Mouse (Mus musculus) small intestine, adult 2 months (tissue): Measurements from ENCODE around the gene Trp53rkb. TPM values are rescaled to one million over a fixed set of nuclear protein-coding genes. Genes with fewer than 3 reads are reported as not detected.
"Not testable (repeated sequence)": the region's sequence is repeated elsewhere in the genome, so short reads cannot be mapped to it uniquely, and the experiment has no call there.

Experiments used
- H3K27ac ChIP-seq: fragments of 200-500 bp; 2 replicates; pipeline ENCODE4 v1.5.1; 2012; ENCODE audit warnings: low read depth, low read length, control low read depth, inconsistent platforms; ENCODE audit not compliant: insufficient read depth
- H3K27me3 ChIP-seq: fragments of 200-500 bp; 2 replicates; pipeline ENCODE4 v1.6.1; 2012; ENCODE audit warnings: mild to moderate bottlenecking, moderate library complexity, low read length, inconsistent platforms; ENCODE audit not compliant: control insufficient read depth, insufficient read depth
- H3K36me3 ChIP-seq: fragments of 200-500 bp; 2 replicates; pipeline ENCODE4 v1.6.1; 2012; ENCODE audit warnings: mild to moderate bottlenecking, low read length, control low read depth, inconsistent platforms; ENCODE audit not compliant: control insufficient read depth, insufficient read depth
- H3K4me1 ChIP-seq: fragments of 200-500 bp; 2 replicates; pipeline ENCODE4 v1.6.1; 2012; ENCODE audit warnings: low read length, inconsistent platforms, mixed read lengths; ENCODE audit not compliant: control insufficient read depth, insufficient read depth, insufficient read length
- H3K4me3 ChIP-seq: fragments of 200-500 bp; 2 replicates; pipeline ENCODE4 v1.5.1; 2012; ENCODE audit warnings: low read depth, mild to moderate bottlenecking, control low read depth, inconsistent platforms, low read length, moderate library complexity
- CTCF ChIP-seq: fragments of 200-500 bp; IDR thresholded peaks from 2 replicates; pipeline ENCODE4 v1.5.1; 2012; ENCODE audit warnings: low read depth, mild to moderate bottlenecking, control low read depth, inconsistent platforms, low read length, moderate library complexity, mixed read lengths; ENCODE audit not compliant: insufficient replicate concordance, insufficient read length; ENCODE audit errors: extremely low read depth
- POLR2A ChIP-seq: fragments of 200-500 bp; IDR thresholded peaks from 2 replicates; pipeline ENCODE4 v1.6.1; 2012; ENCODE audit warnings: low read depth, mild to moderate bottlenecking, control low read depth, inconsistent platforms, low read length, moderate library complexity
- WGBS: fragments of 180-500 bp; shearing (Covaris S2); methylation state at CpG from one replicate; pipeline ENCODE4 v1.1.7; 2018; 5-methylcytosine and 5-hydroxymethylcytosine counted together
- polyA plus RNA-seq: library from polyadenylated mRNA; depleted of rRNA; stranded (reverse); fragments of >200 nt; gene quantifications from 2 replicates; pipeline ENCODE4 v1.2.3, GENCODE M21; 2012

The Trp53rkb gene
- polyA plus RNA-seq, 1 experiment = 2.8 TPM

- under 1% methylated on average over 61 of the region's 76 CpGs for WGBS
- Histone ChIP-seq H3K36me3 (peaks cover 11% of the 10 kb centered on the region; the same call in 1 of the 2 replicates), H3K27ac (0 out of 2 replicates have a peak overlapping the region, but pooled peaks have one; percentile 38), H3K4me3 (peak overlapping the region; percentile 82)
- TF ChIP-seq POLR2A = peak; percentile 40
- H3K27me3 ChIP-seq, H3K4me1 ChIP-seq: not testable (repeated sequence)
Observed at GRCm38 (mm10) chr2:166793542-166794214, 1.3 kb downstream of the Trp53rkb start.

GRCm38 (mm10) chr2:166799615-166800472 lies 7.5 kb downstream of the Trp53rkb start:
- 78% methylated on average over 11 of the region's 11 CpGs for WGBS
- TF ChIP-seq POLR2A = no peak
- no peak for TF ChIP-seq CTCF
- Histone ChIP-seq H3K27me3 (no peaks in the 10 kb centered on the region), H3K4me1 (no peaks in the 10 kb centered on the region), H3K27ac (no peak overlapping the region), H3K36me3 (peaks cover 11% of the 10 kb centered on the region; the same call in 1 of the 2 replicates), H3K4me3 (no peak overlapping the region)

GRCm38 (mm10) chr2:166800473-166800857 lies 8.1 kb downstream of the Trp53rkb start:
- peaks cover 11% of the 10 kb centered on the region; the same call in 1 of the 2 replicates for H3K36me3 ChIP-seq
- H3K4me1 ChIP-seq = no peaks in the 10 kb centered on the region
- TF ChIP-seq CTCF = no peak
- no peak overlapping the region for H3K4me3 ChIP-seq
- no peak overlapping the region for H3K27ac ChIP-seq
- H3K27me3 ChIP-seq = no peaks in the 10 kb centered on the region
- 81% methylated on average over 7 of the region's 7 CpGs for WGBS

GRCm38 (mm10) chr2:166801436-166801835 lies 9.1 kb downstream of the Trp53rkb start:
- TF ChIP-seq POLR2A (no peak), CTCF (no peak)
- 77% methylated on average over 2 of the region's 2 CpGs for WGBS

GRCm38 (mm10) chr2:166803298-166803697 lies 11.0 kb downstream of the Trp53rkb start:
- peaks cover 5% of the 10 kb centered on the region; the same call in 1 of the 2 replicates for H3K4me1 ChIP-seq
- H3K36me3 ChIP-seq = no peaks in the 10 kb centered on the region
- no peak overlapping the region for H3K27ac ChIP-seq
- H3K4me3 ChIP-seq = no peak overlapping the region
- H3K27me3 ChIP-seq = no peaks in the 10 kb centered on the region
- TF ChIP-seq POLR2A (no peak), CTCF (no peak)
- 92% methylated on average over 3 of the region's 3 CpGs for WGBS

More at GRCm38 (mm10) chr2:166801436-166801835, 9.1 kb downstream of the Trp53rkb start:
- Histone ChIP-seq H3K36me3 (peaks cover 8% of the 10 kb centered on the region; the same call in 1 of the 2 replicates), H3K27ac (no peak overlapping the region), H3K4me1 (no peaks in the 10 kb centered on the region), H3K27me3 (no peaks in the 10 kb centered on the region), H3K4me3 (no peak overlapping the region)

- TF ChIP-seq CTCF (no peak), POLR2A (peak; percentile 85)
- peaks cover 5% of the 10 kb centered on the region; the same call in 1 of the 2 replicates for H3K4me1 ChIP-seq
- WGBS = under 1% methylated on average over 76 of the region's 76 CpGs
- H3K4me3 ChIP-seq = peak within 1 kb of the TSS; percentile 99
- H3K27ac ChIP-seq = peak within 1 kb of the TSS; percentile 67
- H3K36me3 ChIP-seq = no peaks in the 10 kb centered on the region
- H3K27me3 ChIP-seq = no peaks in the 10 kb centered on the region
Observed at GRCm38 (mm10) chr2:166805250-166806172, 13.2 kb downstream of the Trp53rkb start, which contains the start of gene Arfgef2. TSS of gene Arfgef2 (plus strand) at chr2:166805588.
